Mouse (Mus musculus): Measurements from ENCODE around the gene Hist1h2ab.
"Not testable (repeated sequence)": the region's sequence is repeated elsewhere in the genome, so short reads cannot be mapped to it uniquely, and the experiment has no call there.

The Hist1h2ab gene

DNA sequence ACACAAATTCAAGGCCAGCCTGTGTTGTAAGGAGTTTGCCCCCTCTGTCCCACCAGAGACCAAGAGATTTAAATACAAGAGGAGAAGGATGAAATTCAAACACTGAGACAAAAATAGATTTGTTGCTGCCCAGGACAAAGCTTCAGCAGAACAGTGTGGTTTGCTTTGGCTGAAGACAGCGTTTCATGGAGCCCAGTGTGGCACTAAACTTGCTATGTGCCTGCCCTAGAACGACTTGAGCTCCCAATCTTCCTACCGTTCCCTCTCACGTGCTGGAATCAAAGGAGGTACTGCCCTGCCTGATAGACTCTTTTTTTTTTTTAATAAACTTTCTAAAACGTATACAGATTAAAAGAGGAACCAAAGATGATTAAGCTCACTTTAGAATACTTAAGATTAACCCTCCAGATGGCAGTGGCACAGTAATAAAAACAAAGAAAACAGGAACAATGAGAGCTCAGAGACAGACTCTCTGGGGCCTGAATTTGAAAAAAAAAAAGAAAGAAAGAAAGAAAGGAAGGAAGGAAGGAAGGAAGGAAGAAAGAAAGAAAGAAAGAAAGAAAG lies 18.0 kb downstream of the Hist1h2ab start:
- DNase-seq (ENCODE audit: extremely low read depth, insufficient read length, low spot score): no peak

DNA sequence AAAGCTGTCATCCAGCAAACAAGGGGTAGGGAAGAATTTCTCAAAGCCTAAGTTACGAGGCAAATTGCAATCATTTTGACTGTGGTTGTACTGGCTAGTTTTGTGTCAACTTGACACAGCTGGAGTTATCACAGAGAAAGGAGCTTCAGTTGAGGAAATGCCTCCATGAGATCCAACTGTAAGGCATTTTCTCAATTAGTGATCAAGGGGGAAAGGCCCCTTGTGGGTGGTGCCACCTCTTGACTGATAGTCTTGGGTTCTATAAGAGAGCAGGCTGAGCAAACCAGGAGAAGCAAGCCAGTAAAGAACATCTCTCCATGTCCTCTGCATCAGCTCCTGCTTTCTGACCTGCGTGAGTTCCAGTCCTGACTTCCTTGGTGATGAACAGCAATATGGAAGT lies 18.7 kb downstream of the Hist1h2ab start, which contains the start of gene Trim38:
TSS of gene Trim38 (plus strand) at position 301 of the 400 bp plus-strand sequence.
- DNase-seq (ENCODE audit: extremely low read depth, insufficient read length, low spot score): not testable (repeated sequence)

DNA sequence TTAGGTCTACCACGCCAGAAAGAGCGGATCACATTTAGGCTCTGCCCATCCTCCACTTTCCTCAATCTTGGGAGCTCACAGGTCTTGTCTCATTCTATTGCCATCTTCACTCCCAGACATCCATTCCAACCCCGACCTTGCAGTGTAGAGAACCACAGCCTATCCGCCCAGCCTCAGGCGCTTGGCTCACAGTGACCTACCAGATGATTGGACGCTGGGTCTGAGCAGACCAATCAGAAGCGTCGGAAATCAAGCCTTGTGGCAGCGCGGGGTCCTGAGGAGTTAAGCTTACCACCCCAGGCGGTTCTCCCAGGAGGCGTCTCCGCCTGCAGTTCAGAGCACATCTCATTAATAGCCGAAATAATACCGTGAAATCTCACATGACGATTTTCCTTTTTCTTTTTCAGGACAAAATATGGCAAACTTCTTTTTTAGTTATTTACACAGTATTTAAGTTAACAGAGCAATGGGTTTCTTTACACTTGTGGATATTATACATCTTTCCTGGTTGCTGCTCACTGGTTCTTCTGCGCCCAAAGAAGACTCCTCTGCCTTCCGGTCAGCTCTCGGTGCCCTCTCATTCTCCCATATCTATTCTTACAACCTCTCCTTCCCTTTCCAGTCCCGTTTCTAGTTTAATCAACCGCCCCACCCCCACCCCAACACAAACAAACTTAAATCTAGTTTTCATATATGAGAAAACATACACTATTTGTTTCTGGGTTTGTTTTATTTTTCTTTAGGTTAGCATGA lies 21.8 kb downstream of the Hist1h2ab start:
- DNase-seq (ENCODE audit: extremely low read depth, insufficient read length, low spot score): no peak

DNA sequence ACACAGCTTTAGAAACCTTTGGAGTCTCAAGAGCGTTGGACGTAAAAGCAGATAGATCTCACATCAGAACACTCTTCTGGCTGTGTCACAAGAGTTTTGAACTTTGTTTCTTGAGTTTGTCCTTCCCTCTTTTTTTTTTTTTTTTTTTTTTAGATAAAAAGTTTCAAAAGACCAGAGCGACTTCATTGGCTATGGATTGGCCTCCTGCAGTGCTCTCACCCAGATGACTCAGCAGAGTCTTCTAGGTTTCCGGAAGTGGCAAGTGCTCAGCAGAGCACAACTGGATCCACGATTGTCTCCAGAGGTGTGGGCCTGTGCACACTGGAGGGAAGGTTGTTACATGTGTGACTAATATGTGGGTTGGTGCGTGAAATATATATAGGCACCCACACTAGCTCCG lies 27.4 kb downstream of the Hist1h2ab start:
- no peak for DNase-seq (ENCODE audit: extremely low read depth, insufficient read length, low spot score)

DNA sequence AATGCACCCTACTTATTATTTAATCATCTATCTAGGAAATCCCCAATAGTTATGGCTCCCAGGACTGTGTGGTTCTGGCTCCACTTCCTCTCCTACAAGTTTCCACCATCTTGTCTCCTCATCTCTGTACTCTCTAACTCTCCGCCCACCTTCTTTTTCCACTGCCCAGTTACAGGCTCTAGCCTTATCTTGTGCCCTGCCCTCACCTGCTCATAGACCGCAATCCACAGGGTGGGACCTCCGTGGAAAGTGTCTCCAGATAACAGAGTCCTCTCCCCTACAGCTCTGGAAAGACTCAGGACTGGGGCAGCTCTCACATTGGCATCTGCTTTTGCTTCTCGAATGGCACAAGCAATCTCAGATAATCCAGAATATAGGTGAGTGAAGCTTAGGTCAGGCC lies 28.1 kb downstream of the Hist1h2ab start:
- DNase-seq (ENCODE audit: extremely low read depth, insufficient read length, low spot score): no peak

DNA sequence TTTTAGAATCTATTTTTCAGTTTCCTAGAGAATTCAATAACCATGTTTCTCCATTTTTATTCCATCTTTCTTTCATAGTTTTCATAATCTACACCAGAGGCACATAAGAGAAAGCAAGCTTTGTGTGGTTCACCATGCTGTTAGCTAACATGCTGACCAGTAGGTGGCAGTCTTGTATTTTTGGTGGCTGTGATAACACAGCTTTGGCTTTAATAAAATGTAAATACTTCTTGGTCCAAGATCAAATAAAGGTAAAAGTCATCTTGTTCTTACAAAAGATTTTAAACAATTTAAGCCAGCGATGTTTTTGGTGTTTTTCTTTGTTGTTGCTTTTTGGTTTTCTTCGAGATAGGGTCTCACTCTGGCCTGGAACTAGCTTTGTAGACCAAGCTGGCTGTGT lies 41.6 kb downstream of the Hist1h2ab start:
- DNase-seq (ENCODE audit: extremely low read depth, insufficient read length, low spot score): no peak

DNA sequence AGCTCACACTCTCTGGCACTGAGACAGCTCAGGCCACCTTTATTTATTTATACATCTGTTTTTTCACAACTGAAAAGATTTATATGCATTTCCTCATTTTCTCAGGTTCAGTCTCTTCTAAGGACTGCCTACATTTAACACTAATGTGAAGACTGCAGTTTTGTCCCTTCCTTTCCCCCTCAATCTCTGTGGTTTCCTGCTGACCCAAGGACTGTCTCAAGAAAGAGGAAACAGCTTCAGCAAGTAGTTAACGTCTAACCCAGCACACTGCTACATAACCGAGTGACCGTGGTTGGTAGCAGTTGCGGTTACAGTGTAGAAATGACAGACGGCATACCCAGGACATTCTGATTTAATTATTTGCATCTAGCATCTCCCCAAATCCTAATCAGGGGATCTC lies 48.5 kb downstream of the Hist1h2ab start:
- no peak for DNase-seq (ENCODE audit: extremely low read depth, insufficient read length, low spot score)

All from 3134 (cell line).